Mouse (Mus musculus): ENCODE measurements at regions not wholly inside any gene's neighbourhood (a gene's known extent, or its start where the extent isn't known, plus 50 kb on each side); places are given as distances from the start of the nearest gene placed in this dataset.
"Not testable (repeated sequence)": the region's sequence is repeated elsewhere in the genome, so short reads cannot be mapped to it uniquely, and the experiment has no call there.

GRCm38 (mm10) chr6:109245666-109246065 is 417.2 kb downstream of the Edem1 start:
- no peak for ATAC-seq (replicated peaks in 1 of 2; ENCODE audit: insufficient read depth in 1 of 2, low FRiP score in 2 of 2, low TSS enrichment in 1 of 2, low read depth in 1 of 2, poor library complexity in 2 of 2, severe bottlenecking in 2 of 2)

DNA sequence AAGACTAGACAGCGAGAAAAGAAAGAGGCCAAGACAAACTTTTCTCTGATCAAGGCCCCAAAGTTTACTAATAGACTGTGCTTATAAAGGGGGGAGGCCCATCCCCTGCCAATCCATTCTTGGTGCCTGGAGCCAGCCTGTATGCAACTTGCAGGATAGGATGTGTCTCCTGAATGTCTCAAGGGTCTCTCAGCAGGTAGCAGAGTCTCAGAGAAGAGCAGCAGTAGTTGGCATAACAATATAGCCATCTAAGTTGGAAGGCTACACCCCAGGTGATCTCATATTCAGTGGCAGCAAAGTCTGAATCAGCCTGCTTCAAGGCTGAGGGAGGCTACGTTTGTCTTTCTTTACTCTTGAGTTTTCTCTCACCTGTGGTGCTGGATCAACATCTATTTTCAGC is 418.1 kb downstream of the Edem1 start:
- not testable (repeated sequence) for ATAC-seq (replicated peaks in 1 of 2; ENCODE audit: insufficient read depth in 1 of 2, low FRiP score in 2 of 2, low TSS enrichment in 1 of 2, low read depth in 1 of 2, poor library complexity in 2 of 2, severe bottlenecking in 2 of 2)
